Mouse (Mus musculus): ENCODE results near the gene Mmp25.

Mmp25 gene

GRCm38 (mm10) chr17:23644613-23645495 is at the start of gene Mmp25:
Mmp25 (minus strand) TSS chr17:23645277.
- DNase-seq (ENCODE audit: extremely low read depth, low read depth, low spot score), result no peak

DNA sequence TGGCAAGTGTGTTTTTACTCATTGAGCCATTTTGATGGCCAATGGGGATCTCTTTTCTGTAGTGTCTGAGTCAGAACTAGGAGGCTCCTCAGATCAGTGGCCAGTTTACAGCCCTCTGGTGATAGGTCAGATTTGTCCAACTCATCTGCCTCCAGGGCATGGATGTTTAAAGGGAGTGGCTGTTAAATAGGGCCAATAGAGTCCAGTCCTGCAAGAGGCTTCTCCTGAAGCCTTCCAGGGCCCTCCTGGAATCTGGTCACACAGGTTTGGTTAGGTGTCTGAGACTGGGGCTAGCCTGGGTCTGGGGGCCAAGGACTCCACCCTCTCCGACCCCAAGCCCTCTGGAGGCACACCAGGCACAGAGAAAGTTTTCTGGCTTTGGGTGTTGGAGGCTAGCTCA is 49.4 kb upstream of the Mmp25 start:
- DNase-seq (ENCODE audit: extremely low read depth, low read depth, low spot score), result no peak

DNA sequence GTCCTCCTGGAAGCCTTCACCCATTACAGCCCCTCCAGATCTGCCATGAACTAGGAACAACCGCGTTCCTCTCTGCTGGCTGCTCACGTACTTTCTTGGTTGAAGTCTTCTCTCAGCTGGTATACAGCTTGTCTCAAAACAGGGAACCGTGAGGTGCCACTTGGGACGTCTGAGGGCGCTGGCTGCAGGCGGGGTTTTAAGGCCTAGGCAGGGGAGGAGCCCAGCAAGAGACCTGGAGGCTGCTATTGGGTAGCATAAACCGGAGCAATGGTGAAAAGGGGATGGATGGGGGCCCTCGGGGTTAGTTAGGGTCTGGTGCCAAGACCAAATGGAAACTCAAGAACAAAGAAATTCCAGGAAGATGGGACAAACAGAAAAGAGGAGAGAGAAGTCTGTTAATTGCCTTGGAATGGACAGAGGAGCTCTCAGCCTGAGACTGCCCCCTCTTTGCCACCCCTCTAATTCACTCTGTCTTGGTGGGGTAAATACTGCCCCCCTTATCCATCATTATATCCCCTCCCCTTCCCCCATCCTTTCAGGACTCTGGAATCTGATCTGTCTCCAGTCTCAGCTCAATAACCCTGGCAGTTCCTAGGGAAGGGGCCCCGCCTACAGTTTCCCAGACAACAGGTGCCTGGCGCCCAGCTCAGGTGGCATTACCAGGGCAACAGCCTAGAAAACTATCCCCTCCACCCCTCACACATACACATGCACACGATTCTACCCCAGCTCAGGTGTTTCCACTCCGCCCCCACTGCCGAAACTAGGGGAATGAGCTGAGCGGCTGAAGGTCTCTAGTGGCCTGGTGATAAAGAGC is 39.0 kb upstream of the Mmp25 start, which contains the start of gene Cldn9:
Gene Cldn9, minus strand, starts transcription at position 171 of the 817 bp plus-strand sequence.
- DNase-seq (ENCODE audit: extremely low read depth, low read depth, low spot score), result no peak

GRCm38 (mm10) chr17:23683226-23683625 is 38.1 kb upstream of the Mmp25 start:
- no peak for DNase-seq (ENCODE audit: extremely low read depth, low read depth, low spot score)

DNA sequence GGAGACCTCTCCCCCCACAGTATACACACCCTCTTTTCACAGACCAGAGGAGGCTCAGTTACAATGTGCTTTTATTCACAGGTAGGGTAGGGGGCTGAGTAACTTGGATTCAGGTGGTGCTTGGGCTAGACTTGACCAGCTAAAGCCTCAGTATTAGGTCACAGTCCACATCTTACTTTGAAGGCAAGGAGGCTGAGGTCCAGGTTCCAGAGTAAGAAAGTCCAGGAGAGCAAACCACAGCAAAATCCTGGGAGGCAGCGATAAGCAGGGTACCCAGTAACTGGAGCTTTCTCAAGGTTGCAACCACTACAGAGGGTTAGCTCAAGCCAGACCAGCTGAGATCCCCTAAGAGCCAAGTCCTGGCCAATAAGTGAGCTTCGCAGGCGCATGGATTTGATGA is 37.5 kb upstream of the Mmp25 start:
- DNase-seq (ENCODE audit: extremely low read depth, low read depth, low spot score), result no peak

DNA sequence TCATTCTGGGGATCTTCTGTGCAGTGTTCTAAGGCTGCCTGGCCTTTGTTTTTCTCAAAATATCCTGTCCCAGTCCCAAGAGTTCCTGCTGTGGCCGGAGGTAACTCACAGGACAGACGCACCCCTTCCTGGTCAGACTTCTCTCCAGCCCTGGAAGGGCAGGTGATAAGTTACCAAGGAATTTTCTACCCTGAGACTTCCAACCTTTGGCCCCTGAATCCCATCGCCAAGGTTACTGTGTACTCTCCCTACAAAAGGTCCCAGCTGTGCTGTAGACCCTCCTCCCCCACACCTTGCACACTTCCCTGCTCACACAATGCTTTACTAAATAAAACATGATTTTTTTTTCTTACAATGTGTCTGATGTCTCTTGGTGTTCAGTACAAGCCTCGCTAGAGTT is 37.0 kb upstream of the Mmp25 start:
- no peak for DNase-seq (ENCODE audit: extremely low read depth, low read depth, low spot score)

DNA sequence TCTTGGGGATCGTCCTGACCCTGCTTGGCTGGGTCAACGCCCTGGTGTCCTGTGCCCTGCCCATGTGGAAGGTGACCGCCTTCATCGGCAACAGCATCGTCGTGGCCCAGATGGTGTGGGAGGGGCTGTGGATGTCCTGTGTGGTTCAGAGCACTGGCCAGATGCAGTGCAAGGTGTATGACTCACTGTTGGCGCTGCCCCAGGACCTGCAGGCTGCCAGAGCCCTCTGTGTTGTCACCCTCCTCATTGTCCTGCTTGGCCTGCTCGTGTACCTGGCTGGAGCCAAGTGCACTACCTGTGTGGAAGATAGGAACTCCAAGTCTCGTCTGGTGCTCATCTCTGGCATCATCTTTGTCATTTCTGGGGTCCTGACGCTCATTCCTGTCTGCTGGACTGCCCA is 36.0 kb upstream of the Mmp25 start:
- DNase-seq (ENCODE audit: extremely low read depth, low read depth, low spot score), result no peak

DNA sequence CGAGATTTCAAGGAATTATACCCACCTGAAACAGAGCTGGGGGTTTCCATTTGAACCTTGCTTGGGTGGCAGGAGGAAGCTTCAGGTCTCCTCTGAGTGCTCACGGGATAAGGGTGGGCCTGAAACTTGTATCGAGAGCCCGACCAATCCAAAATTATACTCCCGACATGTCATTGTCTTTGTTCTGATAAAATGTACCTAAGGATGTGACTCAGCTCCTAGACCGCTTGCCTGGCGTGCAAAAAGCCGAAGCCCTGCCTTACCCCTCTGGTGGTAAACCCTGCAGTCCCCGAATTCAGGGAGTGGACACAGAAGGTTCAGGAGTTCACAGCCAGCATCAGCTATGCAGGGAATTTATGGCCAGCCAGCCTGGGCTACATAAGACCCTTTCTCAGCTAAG is 35.3 kb upstream of the Mmp25 start:
- DNase-seq (ENCODE audit: extremely low read depth, low read depth, low spot score), result no peak

- no peak for DNase-seq (ENCODE audit: extremely low read depth, low read depth, low spot score)
Measured at GRCm38 (mm10) chr17:23679127-23679835, 34.2 kb upstream of the Mmp25 start, which contains the start of gene Cldn6. Cldn6 (plus strand) TSS chr17:23679249.

DNA sequence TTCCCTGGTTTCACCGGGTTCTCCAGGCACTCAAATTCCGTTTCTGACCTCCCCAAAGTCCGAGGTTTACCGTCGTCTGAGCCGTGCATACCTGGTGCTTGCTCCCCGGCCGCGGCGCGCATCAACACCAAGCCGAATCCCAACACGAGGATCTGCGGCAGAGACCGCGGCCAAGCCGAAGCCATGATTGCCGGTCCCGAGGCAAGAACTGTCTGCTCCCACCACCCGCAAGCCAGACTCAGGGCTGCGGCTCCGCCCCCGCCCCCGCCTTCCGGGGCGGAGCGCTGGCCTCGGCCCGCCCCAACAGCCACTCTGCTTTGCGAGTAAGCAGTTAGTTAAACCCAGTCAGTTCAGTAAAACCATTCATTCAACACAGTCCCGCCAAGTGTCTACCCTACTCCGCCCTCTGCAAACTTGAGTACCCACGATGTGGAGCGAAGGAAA is 32.2 kb upstream of the Mmp25 start, which contains the start of gene Tnfrsf12a:
Gene Tnfrsf12a, minus strand, starts transcription at position 233 of the 444 bp plus-strand sequence.
- no peak for DNase-seq (ENCODE audit: extremely low read depth, low read depth, low spot score)

DNA sequence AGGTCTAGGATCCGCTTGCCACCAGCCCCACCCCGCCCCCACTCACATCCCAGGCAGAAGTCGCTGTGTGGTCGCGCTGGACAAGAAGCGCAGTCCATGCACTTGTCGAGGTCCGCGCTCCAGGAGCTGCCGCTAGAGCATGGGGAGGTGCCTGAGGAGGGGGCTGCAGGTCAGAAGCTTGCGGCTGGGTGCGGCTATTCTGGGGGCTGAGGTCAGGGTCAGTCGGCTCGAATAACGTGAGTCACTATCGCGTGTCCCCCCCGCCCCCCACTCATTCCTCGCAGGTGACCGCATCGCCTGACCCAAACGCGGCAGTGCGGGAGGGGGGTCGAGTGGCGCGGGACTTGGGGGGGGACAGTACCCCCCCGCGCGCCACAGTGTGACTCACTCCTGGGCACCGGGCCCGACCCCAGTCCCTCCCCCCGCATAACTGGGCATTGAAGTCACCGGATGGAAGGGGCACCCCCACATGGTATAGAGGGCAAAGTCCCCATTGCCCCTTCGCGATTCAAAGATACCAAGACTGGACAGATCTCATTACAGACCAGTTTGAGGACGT is 31.5 kb upstream of the Mmp25 start:
- no peak for DNase-seq (ENCODE audit: extremely low read depth, low read depth, low spot score)

DNA sequence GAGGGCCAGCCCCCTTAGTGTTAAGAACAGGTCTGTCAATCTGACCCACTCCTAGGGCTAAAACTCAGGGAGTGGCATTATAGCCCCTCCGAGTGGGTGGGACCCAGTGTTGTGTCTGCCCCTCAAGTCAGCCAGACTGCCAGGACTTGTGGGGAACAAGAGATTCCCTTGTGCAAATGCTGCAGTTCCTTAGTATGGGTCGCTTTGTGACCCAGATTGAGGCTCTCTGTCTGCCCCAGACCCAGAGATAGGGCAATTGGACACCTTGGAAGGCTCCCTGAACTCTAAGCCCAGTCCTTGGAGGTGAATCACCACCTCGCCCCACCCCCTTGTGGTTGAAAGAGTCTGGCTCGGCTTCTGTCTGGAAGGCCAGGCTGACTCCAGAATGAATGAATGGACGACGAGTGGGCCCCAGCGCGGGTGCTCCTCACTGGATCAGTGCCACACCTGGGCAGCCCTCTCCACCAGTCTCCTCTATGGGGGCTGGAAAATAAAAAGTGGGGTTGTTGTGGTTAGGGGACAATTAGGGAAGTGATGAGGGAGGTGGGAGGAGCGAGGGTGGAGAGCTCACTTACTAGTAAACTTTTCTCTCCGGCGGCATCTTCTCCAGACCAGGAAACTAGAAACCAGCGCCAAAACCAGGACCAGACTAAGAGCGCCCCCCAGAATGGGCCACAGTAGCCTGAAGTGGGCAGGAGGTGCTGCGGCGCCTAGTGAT is 30.6 kb upstream of the Mmp25 start:
- DNase-seq (ENCODE audit: extremely low read depth, low read depth, low spot score), result no peak

DNA sequence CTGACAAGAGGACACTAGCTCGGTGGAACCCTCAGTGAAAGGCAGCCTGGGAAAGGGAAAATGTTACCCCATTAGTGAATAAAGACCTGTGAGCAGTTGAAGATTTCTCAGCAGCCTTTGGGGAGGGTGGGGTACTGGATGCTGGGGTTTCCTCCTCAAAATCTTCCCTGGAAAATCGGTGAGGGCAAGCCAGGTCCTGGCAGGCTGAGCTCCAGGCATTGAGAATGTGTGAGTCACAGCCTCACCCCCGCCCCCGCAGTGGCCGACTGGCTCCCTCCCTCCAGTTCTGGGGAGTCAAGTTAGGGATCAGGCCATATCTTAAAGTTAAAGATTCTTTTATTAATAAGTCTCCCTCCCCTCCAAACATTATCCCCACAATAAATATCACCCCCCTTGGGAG is 30.1 kb upstream of the Mmp25 start:
- no peak for DNase-seq (ENCODE audit: extremely low read depth, low read depth, low spot score)

DNA sequence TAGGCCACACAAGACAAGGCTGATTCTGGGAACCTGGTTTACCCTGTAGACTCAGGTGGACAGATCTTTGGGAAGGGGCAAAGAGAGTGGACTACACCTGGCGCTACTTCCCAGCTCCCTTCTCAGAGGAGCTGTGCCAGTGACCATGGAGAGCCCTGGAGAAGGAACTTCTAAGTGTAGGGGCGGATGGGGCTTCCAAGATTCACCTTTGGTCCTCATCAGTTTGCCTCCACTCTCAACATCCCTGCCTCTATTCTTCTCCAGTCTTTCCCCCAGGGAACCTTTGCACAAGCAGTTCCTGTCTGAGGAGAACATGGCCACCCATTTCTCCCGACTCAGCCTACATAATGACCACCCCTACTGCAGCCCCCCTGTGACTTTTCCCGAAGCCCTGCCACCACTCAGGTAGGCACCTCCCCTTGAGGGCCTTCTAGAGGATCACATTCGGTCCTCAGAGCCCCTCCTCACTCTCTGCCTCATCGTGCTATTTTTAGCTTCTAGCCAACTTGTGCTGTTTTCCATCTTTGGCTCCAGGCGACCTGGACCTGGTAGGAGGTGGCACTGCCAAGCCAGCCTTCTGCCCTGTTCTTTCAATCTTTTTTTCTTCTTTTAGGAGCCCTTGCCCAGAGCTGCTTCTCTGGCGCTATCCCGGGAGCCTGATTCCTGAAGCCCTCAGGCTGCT is 29.3 kb upstream of the Mmp25 start:
- DNase-seq (ENCODE audit: extremely low read depth, low read depth, low spot score), result no peak

- peak; percentile 86 for DNase-seq (ENCODE audit: extremely low read depth, low read depth, low spot score)
Measured at GRCm38 (mm10) chr17:23673424-23674073, 28.5 kb upstream of the Mmp25 start, which contains the start of the genes Hcfc1r1 and Thoc6. Hcfc1r1 (plus strand) TSS chr17:23673596. Thoc6 (minus strand) TSS chr17:23673882.

DNA sequence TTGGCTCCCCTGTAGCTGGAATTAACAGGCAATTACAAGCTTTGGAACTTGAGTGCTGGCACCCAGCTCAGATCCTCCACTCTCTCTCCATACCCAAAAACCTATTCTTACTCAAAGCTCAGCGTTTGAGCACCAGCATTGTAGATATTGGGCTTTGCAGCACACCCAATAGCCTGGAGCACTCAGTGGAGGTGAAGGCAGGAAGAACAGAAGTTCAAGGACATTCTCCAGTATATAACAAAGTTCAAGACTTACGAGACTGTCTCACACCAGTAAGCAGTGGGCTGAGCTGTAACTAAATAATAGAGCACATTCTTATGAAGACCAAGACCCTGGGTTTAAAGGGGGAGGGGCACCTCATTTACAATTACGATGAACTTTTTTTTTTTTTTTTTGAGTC is 27.7 kb upstream of the Mmp25 start:
- no peak for DNase-seq (ENCODE audit: extremely low read depth, low read depth, low spot score)

- no peak for DNase-seq (ENCODE audit: extremely low read depth, low read depth, low spot score)
Measured at GRCm38 (mm10) chr17:23671519-23671918, 26.4 kb upstream of the Mmp25 start.

- DNase-seq (ENCODE audit: extremely low read depth, low read depth, low spot score), result no peak
Measured at GRCm38 (mm10) chr17:23670516-23671074, 25.5 kb upstream of the Mmp25 start.

GRCm38 (mm10) chr17:23665511-23665910 is 20.4 kb upstream of the Mmp25 start:
- no peak for DNase-seq (ENCODE audit: extremely low read depth, low read depth, low spot score)
